Mouse (Mus musculus): ENCODE measurements around the gene Fam213a. TPM values are rescaled to one million over a fixed set of nuclear protein-coding genes. Genes with fewer than 3 reads are reported as not detected.

Fam213a gene
- polyA plus RNA-seq, 1 experiment from 2014 or later: 36.6 TPM

DNA sequence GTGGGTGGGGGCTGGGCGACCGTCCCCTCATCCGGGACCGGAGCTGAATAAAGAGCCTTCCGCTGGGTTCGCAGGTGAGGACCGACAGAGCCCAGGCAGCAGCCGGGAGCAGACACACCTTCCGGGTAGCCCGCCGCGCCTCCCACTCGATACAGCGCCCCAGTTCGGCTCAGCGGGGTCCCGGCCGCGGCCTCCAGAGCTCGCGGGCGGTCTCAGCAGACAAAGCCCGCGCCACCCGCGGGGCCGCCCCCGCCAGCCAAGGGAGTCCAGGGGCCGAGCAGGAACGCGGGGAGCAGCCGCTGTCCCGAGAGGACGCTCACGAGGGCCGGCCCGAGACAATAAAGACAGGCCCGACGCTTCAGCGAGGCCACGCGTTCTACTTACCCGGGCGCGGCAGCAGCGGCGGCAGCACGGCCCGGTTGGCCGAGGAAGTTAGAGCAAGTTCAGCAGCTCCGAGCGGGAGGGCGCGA is 47.2 kb downstream of the Fam213a start, which contains the start of gene Tspan14:
Gene Tspan14 (minus strand): TSS at position 416 of the 470 bp plus-strand sequence.
- under 1% methylated on average over 53 of the region's 54 CpGs for WGBS
- H3K4me1 ChIP-seq: peaks cover 51% of the 10 kb centered on the region
- H3K27ac ChIP-seq (replicated peaks): peak within 1 kb of the TSS; percentile 95
- H3K27me3 ChIP-seq (replicated peaks; ENCODE audit: low read depth, poor library complexity, severe bottlenecking): peaks cover 14% of the 10 kb centered on the region
- no peaks in the 10 kb centered on the region for H3K9me3 ChIP-seq
- 0 out of 2 replicates have a peak, but pooled peaks cover 4% of the 10 kb centered on the region for H3K36me3 ChIP-seq (replicated peaks)
- no peak for DNase-seq (ENCODE audit: low spot score)
- peak within 1 kb of the TSS; percentile 87 for H3K4me3 ChIP-seq

DNA sequence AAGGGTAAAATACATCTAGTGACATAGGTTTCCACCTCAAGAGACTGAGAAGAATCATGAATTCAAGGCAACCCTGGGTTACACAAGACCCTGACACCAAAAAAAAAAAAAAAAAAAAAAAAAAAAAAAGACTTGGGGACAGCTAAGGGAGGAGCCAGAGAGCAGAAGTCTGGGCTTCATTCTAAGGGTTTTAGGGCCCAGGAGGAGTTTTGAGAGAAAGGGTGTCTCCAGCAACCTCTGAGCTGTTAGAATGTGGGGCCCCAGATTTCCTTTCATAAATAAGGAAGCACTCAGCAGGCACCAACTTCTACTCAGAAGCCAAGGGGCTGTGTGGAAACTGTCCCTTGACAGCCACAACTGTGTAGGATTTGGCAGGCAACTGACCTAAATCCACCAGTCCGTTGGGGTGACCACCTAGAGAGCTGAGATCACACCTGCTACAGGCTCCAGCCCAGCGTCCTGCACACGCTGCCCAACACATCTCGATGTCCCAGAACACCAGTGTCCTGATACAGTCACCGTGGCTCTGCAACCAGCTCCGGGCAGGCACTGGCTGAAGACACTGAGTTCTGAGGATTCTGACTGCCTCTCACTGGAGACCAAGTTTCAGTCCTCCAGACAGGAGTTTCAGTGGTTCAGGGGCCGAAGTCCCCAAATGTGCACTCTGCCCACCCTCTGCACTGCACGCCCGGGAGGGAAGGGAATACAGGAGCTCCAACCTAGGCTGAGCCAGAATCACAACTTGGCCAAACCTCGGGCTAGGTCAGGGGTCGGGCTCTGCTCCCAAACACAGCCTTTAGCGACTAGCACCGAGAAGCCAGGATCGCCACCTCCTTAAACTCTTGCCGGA is 47.9 kb downstream of the Fam213a start:
- peak overlapping the region; percentile 87 for H3K4me3 ChIP-seq
- no peaks in the 10 kb centered on the region for H3K9me3 ChIP-seq
- WGBS: under 1% methylated on average over 15 of the region's 15 CpGs
- H3K4me1 ChIP-seq: peaks cover 51% of the 10 kb centered on the region
- 0 out of 2 replicates have a peak, but pooled peaks cover 4% of the 10 kb centered on the region for H3K36me3 ChIP-seq (replicated peaks)
- H3K27me3 ChIP-seq (replicated peaks; ENCODE audit: low read depth, poor library complexity, severe bottlenecking): peaks cover 14% of the 10 kb centered on the region
- H3K27ac ChIP-seq (replicated peaks): peak overlapping the region; percentile 95
- DNase-seq (ENCODE audit: low spot score): peak; percentile 54

DNA sequence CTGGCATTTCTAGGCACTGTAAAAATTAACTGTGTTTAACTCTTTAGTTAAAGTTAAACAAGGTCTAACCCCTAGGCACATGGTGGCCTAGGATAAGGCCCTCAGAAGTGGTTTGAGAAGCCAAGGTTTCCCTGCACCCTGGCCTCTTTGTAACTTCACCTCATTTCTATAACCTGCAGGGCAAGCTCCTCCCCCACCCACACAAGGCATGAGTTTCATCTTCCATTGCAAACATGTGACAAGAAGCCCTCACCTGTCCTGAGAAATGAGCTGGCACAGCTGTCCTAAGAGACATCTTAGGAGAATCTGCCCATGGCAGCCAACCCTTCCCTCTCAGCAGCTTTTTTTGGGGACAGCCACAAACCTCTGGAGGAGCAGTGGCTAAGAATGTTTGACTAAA is 48.7 kb downstream of the Fam213a start:
- peaks cover 58% of the 10 kb centered on the region for H3K4me1 ChIP-seq
- no peak overlapping the region for H3K27ac ChIP-seq (replicated peaks)

DNA sequence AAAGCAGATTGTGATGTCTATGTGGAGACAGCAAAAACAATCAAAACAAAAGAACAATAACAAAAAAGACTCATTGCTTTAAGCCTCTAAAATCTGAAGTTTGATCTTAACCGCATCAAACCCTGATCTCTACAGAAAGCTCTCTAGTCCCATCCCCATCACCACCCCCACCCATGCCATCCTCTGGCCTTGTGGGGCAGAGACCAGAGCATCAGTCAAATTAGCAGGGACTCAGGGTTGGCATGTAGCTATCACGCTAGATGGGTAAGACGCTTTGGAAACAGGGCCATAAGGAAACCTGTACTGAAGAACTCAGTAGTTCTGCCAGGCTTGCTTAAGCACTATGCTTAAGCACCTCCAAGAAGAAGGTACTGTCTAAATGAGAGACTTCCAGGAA is 49.4 kb downstream of the Fam213a start:
- Histone ChIP-seq H3K4me1 (peaks cover 64% of the 10 kb centered on the region), H3K9me3 (no peaks in the 10 kb centered on the region), H3K36me3 (replicated peaks) (0 out of 2 replicates have a peak, but pooled peaks cover 4% of the 10 kb centered on the region), H3K27me3 (replicated peaks; ENCODE audit: low read depth, poor library complexity, severe bottlenecking) (peaks cover 12% of the 10 kb centered on the region), H3K4me3 (peak overlapping the region; percentile 87; the same call in 1 of the 2 replicates), H3K27ac (replicated peaks) (no peak overlapping the region)
- DNase-seq (ENCODE audit: low spot score): no peak
- 94% methylated on average over 3 of the region's 3 CpGs for WGBS

More for the DNA sequence above, 48.7 kb downstream of the Fam213a start:
- H3K27me3 ChIP-seq (replicated peaks; ENCODE audit: low read depth, poor library complexity, severe bottlenecking): peaks cover 14% of the 10 kb centered on the region
- DNase-seq (ENCODE audit: low spot score): no peak
- peak overlapping the region; percentile 87 for H3K4me3 ChIP-seq
- 0 out of 2 replicates have a peak, but pooled peaks cover 4% of the 10 kb centered on the region for H3K36me3 ChIP-seq (replicated peaks)
- no peaks in the 10 kb centered on the region for H3K9me3 ChIP-seq

GRCm38 (mm10) chr14:40963501-40964213 is 49.9 kb downstream of the Fam213a start:
- Histone ChIP-seq H3K27ac (replicated peaks) (no peak overlapping the region), H3K27me3 (replicated peaks; ENCODE audit: low read depth, poor library complexity, severe bottlenecking) (peaks cover 7% of the 10 kb centered on the region), H3K36me3 (replicated peaks) (0 out of 2 replicates have a peak, but pooled peaks cover 4% of the 10 kb centered on the region), H3K9me3 (no peaks in the 10 kb centered on the region), H3K4me1 (peaks cover 70% of the 10 kb centered on the region), H3K4me3 (no peak overlapping the region; the same call in 1 of the 2 replicates)
- no peak for DNase-seq (ENCODE audit: low spot score)
- 73% methylated on average over 3 of the region's 3 CpGs for WGBS

DNA sequence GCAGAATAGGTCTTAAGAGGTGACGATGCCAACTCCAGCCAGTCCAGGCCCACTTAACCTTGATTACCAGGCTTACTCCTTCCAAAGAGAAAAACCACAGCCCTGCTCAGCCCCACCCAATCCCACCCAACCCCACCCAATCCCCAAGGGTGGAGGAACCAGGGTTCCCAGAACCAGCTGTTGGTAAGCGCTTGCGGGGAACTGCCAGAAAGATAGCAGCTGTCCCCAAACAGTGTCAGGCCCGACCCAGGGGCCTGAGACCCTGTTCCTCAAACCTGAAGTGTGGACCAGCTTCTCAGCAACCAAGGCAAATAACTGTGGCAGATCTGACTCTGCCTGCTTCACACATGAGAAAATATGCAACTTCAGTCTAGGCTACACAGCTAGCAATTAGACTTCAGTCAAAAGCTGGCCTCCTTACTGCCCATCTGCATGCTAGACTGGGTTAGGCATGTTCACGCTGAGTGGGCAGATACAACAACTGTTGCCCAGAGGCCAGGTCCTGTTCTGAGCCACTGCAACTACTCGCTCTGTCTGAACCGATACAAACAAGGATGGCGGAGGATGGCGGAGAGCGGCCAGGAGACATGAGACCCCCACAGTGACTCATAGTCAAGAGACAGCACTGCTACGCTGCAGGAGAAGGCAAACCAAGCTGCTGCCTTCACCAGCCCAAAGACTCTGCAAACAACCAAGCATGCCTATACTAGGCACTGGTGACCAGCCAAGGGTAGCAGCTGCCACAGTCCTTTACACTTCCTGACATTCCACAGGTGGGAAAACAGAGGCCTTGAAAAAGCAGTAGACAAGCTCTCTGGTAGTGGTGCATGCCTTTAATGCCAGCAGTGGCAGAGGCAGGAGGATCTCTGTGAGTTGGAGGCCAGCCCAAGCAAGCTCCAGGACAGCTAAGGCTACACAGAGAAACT is 51.0 kb downstream of the Fam213a start:
- H3K27ac ChIP-seq (replicated peaks): 0 out of 2 replicates have a peak overlapping the region, but pooled peaks have one; percentile 30
- H3K27me3 ChIP-seq (replicated peaks; ENCODE audit: low read depth, poor library complexity, severe bottlenecking): no peaks in the 10 kb centered on the region
- H3K36me3 ChIP-seq (replicated peaks): 0 out of 2 replicates have a peak, but pooled peaks cover 4% of the 10 kb centered on the region
- no peak overlapping the region for H3K4me3 ChIP-seq
- H3K4me1 ChIP-seq: peaks cover 77% of the 10 kb centered on the region
- WGBS: 80% methylated on average over 11 of the region's 11 CpGs
- H3K9me3 ChIP-seq: no peaks in the 10 kb centered on the region
- DNase-seq (ENCODE audit: low spot score): no peak

DNA sequence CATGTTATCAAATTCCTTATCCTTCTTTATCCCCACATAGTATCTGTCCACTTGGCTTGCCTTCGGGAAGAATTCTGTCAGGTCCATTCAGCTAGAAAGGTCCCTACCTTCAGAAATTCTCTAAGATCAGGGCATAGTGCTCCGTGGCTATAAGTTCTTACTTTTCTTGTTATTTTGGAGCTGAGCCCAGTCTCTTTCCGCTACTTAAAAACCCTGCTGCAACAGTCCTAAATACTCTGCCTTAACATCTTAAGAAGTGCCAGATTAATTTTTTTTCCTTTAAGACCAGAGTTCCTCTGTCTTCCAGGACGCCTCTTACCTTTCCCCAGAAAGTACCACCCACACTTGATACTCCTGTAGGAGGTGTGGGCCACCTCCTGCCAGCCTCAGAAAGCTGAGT is 53.4 kb downstream of the Fam213a start:
- no peaks in the 10 kb centered on the region for H3K27me3 ChIP-seq (replicated peaks; ENCODE audit: low read depth, poor library complexity, severe bottlenecking)
- 77% methylated on average over 4 of the region's 4 CpGs for WGBS
- H3K27ac ChIP-seq (replicated peaks): 0 out of 2 replicates have a peak overlapping the region, but pooled peaks have one; percentile 44
- peaks cover 89% of the 10 kb centered on the region for H3K4me1 ChIP-seq
- no peak overlapping the region for H3K4me3 ChIP-seq
- DNase-seq (ENCODE audit: low spot score): no peak
- 0 out of 2 replicates have a peak, but pooled peaks cover 4% of the 10 kb centered on the region for H3K36me3 ChIP-seq (replicated peaks)
- H3K9me3 ChIP-seq: no peaks in the 10 kb centered on the region

GRCm38 (mm10) chr14:40959586-40959985 is 54.0 kb downstream of the Fam213a start:
- Histone ChIP-seq H3K4me1 (peaks cover 89% of the 10 kb centered on the region), H3K9me3 (no peaks in the 10 kb centered on the region), H3K27me3 (replicated peaks; ENCODE audit: low read depth, poor library complexity, severe bottlenecking) (no peaks in the 10 kb centered on the region), H3K36me3 (replicated peaks) (0 out of 2 replicates have a peak, but pooled peaks cover 4% of the 10 kb centered on the region), H3K27ac (replicated peaks) (peak overlapping the region; percentile 81), H3K4me3 (no peak overlapping the region)
- WGBS: 41% methylated on average over 3 of the region's 3 CpGs
- no peak for DNase-seq (ENCODE audit: low spot score)

GRCm38 (mm10) chr14:40958986-40959381 is 54.6 kb downstream of the Fam213a start:
- peak overlapping the region; percentile 81 for H3K27ac ChIP-seq (replicated peaks)
- 0 out of 2 replicates have a peak overlapping the region, but pooled peaks have one; percentile 1 for H3K4me3 ChIP-seq
- WGBS: 24% methylated on average over 2 of the region's 2 CpGs
- H3K36me3 ChIP-seq (replicated peaks): 0 out of 2 replicates have a peak, but pooled peaks cover 4% of the 10 kb centered on the region
- no peaks in the 10 kb centered on the region for H3K27me3 ChIP-seq (replicated peaks; ENCODE audit: low read depth, poor library complexity, severe bottlenecking)
- no peaks in the 10 kb centered on the region for H3K9me3 ChIP-seq
- H3K4me1 ChIP-seq: peaks cover 89% of the 10 kb centered on the region
- no peak for DNase-seq (ENCODE audit: low spot score)

DNA sequence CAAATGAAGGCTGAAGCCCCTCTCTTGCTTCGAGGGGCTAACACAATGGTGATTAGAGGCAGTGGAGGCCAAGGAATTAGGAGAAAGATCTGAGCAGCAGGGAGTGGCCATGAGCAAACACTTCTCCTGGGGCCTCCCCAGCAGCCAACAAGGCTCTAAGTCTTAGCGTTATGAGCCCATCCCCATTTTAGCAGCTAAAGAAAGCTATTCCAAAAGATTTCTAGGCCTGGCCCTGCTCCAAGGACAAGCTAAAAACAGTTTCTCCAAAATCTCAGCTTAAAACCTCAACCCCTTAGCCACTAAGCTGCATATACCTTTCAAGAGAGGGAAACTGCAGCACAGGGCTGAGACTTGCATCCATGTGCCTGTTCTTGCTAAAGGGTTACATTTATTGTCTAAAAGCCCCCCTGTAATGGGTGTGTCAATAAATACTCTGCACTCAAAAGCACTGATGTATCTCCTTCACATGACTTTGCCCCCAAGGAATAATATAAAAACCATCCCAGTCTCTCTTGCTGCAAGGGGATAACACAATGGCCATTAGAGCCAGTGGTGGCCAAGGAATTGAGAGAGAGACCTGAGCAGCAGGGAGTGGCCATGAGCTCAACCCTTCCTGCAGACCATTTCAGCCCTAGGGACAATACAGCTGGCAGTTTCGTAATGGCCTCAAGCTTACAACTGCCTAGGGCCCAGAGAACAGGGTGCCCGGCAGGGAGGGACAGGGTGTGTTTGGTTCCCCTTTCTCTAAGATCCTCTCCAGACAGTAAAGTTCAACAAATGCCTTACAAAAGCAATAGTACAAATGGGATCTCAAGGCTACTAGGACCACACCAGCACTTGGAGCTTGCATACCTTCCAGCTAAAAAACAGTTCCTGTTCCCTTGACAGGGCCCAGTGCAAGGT is 55.3 kb downstream of the Fam213a start:
- peak overlapping the region; percentile 81 for H3K27ac ChIP-seq (replicated peaks)
- H3K4me3 ChIP-seq: peak overlapping the region; percentile 23; the same call in 1 of the 2 replicates
- DNase-seq (ENCODE audit: low spot score): no peak
- WGBS: 23% methylated on average over 4 of the region's 4 CpGs
- H3K27me3 ChIP-seq (replicated peaks; ENCODE audit: low read depth, poor library complexity, severe bottlenecking): no peaks in the 10 kb centered on the region
- peaks cover 89% of the 10 kb centered on the region for H3K4me1 ChIP-seq
- H3K9me3 ChIP-seq: no peaks in the 10 kb centered on the region
- 0 out of 2 replicates have a peak, but pooled peaks cover 4% of the 10 kb centered on the region for H3K36me3 ChIP-seq (replicated peaks)

GRCm38 (mm10) chr14:40957607-40958006 is 56.0 kb downstream of the Fam213a start:
- DNase-seq (ENCODE audit: low spot score): no peak
- Histone ChIP-seq H3K4me3 (peak overlapping the region; percentile 23; the same call in 1 of the 2 replicates), H3K36me3 (replicated peaks) (no peaks in the 10 kb centered on the region), H3K27ac (replicated peaks) (peak overlapping the region; percentile 81), H3K4me1 (peaks cover 89% of the 10 kb centered on the region), H3K9me3 (no peaks in the 10 kb centered on the region), H3K27me3 (replicated peaks; ENCODE audit: low read depth, poor library complexity, severe bottlenecking) (no peaks in the 10 kb centered on the region)
- 40% methylated on average over 3 of the region's 3 CpGs for WGBS
